Mouse (Mus musculus) limb, embryonic 14.5 days (tissue): Measurements from ENCODE around the gene Klk13. TPM values are rescaled to one million over a fixed set of nuclear protein-coding genes. Genes with fewer than 3 reads are reported as not detected.

Experiments
- ATAC-seq: fragments of 200-750 bp; cut with Nextera tagmentation; 2 replicates; pipeline ENCODE4 v1.8.0; 2017; ENCODE audit warnings: low read depth, moderate number of reproducible peaks, moderate TSS enrichment; ENCODE audit not compliant: low FRiP score
- DNase-seq: peaks from one replicate; pipeline ENCODE4 v3.0.0-alpha.2; 2015; ENCODE audit warnings: low spot score
- H3K27ac ChIP-seq: fragments of 300-500 bp; sonication (generic); replicated peaks from 2 replicates; pipeline ENCODE4 v1.5.1; 2014; ENCODE audit warnings: low read depth, mild to moderate bottlenecking, low read length, moderate library complexity, mixed read lengths
- H3K27me3 ChIP-seq: fragments of 300-500 bp; sonication (generic); 2 replicates; pipeline ENCODE4 v1.6.1; 2014; ENCODE audit warnings: low read length, mixed read lengths; ENCODE audit not compliant: control insufficient read depth, insufficient read depth
- H3K36me3 ChIP-seq: fragments of 300-500 bp; sonication (generic); 2 replicates; pipeline ENCODE4 v1.6.1; 2014; ENCODE audit warnings: mild to moderate bottlenecking, low read length, moderate library complexity, mixed read lengths; ENCODE audit not compliant: control insufficient read depth, insufficient read depth
- H3K4me1 ChIP-seq: fragments of 300-500 bp; sonication (generic); 2 replicates; pipeline ENCODE4 v1.6.1; 2014; ENCODE audit warnings: antibody characterized with exemption, low read length, mixed read lengths; ENCODE audit not compliant: control insufficient read depth, insufficient read depth
- H3K4me2 ChIP-seq: fragments of 300-500 bp; sonication (generic); replicated peaks from 2 replicates; pipeline ENCODE4 v1.6.1; 2014; ENCODE audit warnings: low read depth, mild to moderate bottlenecking, low read length, moderate library complexity; ENCODE audit not compliant: severe bottlenecking
- H3K4me3 ChIP-seq: fragments of 300-500 bp; sonication (generic); replicated peaks from 2 replicates; pipeline ENCODE4 v1.5.1; 2014; ENCODE audit warnings: low read length
- H3K9ac ChIP-seq: fragments of 300-500 bp; sonication (generic); 2 replicates; pipeline ENCODE4 v1.6.1; 2014; ENCODE audit warnings: mild to moderate bottlenecking, low read depth, low read length, moderate library complexity; ENCODE audit not compliant: severe bottlenecking
- H3K9me3 ChIP-seq: fragments of 300-500 bp; sonication (generic); 2 replicates; pipeline ENCODE4 v1.6.1; 2016; ENCODE audit warnings: low read length; ENCODE audit not compliant: control insufficient read depth
- POLR2A ChIP-seq: fragments of 200-500 bp; IDR thresholded peaks from 2 replicates; pipeline ENCODE4 v1.8.0; 2012; ENCODE audit warnings: inconsistent platforms, mild to moderate bottlenecking, moderate library complexity, borderline replicate concordance; ENCODE audit not compliant: insufficient read depth, insufficient read length; ENCODE audit errors: extremely low read depth
- WGBS: fragments of 180-500 bp; shearing (Covaris S2); extraction: QIAGEN DNeasy Blood & Tissue Kit; methylation state at CpG from one replicate; pipeline ENCODE4 v1.1.7; 2014; 5-methylcytosine and 5-hydroxymethylcytosine counted together
- polyA plus RNA-seq, 2 experiments: library from polyadenylated mRNA; depleted of rRNA in 1 of 2; stranded (reverse) in 1 of 2; unstranded in 1 of 2; fragments of >200 nt; fragmentation: Nextera tagmentation in 1 of 2; extraction: Ambion mirVana in 1 of 2; gene quantifications; 2 replicates each; pipeline versions ENCODE4 v1.2.1 to v1.2.3; 2012 to 2014

Gene Klk13
- polyA plus RNA-seq, 2 experiments, result 1.7 to 3.7 TPM

DNA sequence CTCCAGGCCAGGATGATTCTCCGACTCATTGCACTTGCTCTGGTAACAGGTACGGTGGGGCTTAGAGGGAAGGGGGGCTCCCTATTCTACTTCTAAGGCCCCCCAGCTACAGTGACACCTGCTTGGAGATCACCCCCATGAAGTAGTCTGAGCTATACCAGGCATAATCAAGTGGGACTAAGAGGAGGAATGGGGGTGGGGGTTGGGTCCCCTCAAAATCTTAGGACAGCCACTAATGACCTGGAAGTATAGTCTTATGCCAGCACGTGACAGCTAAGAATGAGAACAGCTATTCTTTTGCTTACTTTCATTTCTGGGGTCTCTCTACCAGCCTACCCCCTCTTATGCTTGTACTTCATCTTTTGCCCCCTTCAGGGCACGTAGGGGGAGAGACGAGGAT lies 64.1 kb downstream of the Klk13 start:
- 79% methylated on average over 5 of the region's 5 CpGs for WGBS
- Histone ChIP-seq H3K9me3 (no peaks in the 10 kb centered on the region), H3K4me1 (no peaks in the 10 kb centered on the region), H3K36me3 (no peaks in the 10 kb centered on the region), H3K9ac (no peak overlapping the region), H3K4me2 (no peak overlapping the region), H3K4me3 (no peak overlapping the region), H3K27me3 (no peaks in the 10 kb centered on the region), H3K27ac (no peak overlapping the region)
- ATAC-seq, result no peak
- no peak for TF ChIP-seq POLR2A
- DNase-seq, result no peak

Other genes starting within 250 kb of the Klk13 start
- gene Vsig10l, start 249.4 kb upstream of the Klk13 start, polyA plus RNA-seq (2012; rRNA removed), result 6.6 and 8.4 TPM in 2 replicates
- gene Vsig10l, start 249.4 kb upstream of the Klk13 start, polyA plus RNA-seq (2014; fragmentation: Nextera tagmentation; extraction: Ambion mirVana), result 4.0 and 5.0 TPM in 2 replicates
- 25.1 and 34.7 TPM in 2 replicates for gene Iglon5, start 222.5 kb upstream of the Klk13 start, polyA plus RNA-seq (2012; rRNA removed)
- 1.1 and 1.2 TPM in 2 replicates for gene Iglon5, start 222.5 kb upstream of the Klk13 start, polyA plus RNA-seq (2014; fragmentation: Nextera tagmentation; extraction: Ambion mirVana)
- not detected in 2 replicates for gene 4931406B18Rik, start 206.6 kb upstream of the Klk13 start, polyA plus RNA-seq (2012; rRNA removed)
- gene 4931406B18Rik, start 206.6 kb upstream of the Klk13 start, polyA plus RNA-seq (2014; fragmentation: Nextera tagmentation; extraction: Ambion mirVana), result not detected in 2 replicates
- gene Cd33, start 168.1 kb upstream of the Klk13 start, polyA plus RNA-seq (2012; rRNA removed), result 2.4 and 3.0 TPM in 2 replicates
- gene Cd33, start 168.1 kb upstream of the Klk13 start, polyA plus RNA-seq (2014; fragmentation: Nextera tagmentation; extraction: Ambion mirVana), result 2.9 and 3.1 TPM in 2 replicates
- gene Zfp658, start 150.3 kb upstream of the Klk13 start, polyA plus RNA-seq (2012; rRNA removed), result 4.9 and 5.7 TPM in 2 replicates
- 3.6 and 3.8 TPM in 2 replicates for gene Zfp658, start 150.3 kb upstream of the Klk13 start, polyA plus RNA-seq (2014; fragmentation: Nextera tagmentation; extraction: Ambion mirVana)
- 5.8 and 6.7 TPM in 2 replicates for gene Zfp719, start 133.0 kb upstream of the Klk13 start, polyA plus RNA-seq (2012; rRNA removed)
- gene Zfp719, start 133.0 kb upstream of the Klk13 start, polyA plus RNA-seq (2014; fragmentation: Nextera tagmentation; extraction: Ambion mirVana), result 13.1 and 16.0 TPM in 2 replicates
- gene Zfp819, start 105.4 kb upstream of the Klk13 start, polyA plus RNA-seq (2012; rRNA removed), result 0.04 and 0.11 TPM in 2 replicates
- 0.19 TPM in 1 of 2 replicates, not detected in the other for gene Zfp819, start 105.4 kb upstream of the Klk13 start, polyA plus RNA-seq (2014; fragmentation: Nextera tagmentation; extraction: Ambion mirVana)
- not detected in 2 replicates for gene Ceacam18, start 77.9 kb upstream of the Klk13 start, polyA plus RNA-seq (2012; rRNA removed)
- not detected in 2 replicates for gene Ceacam18, start 77.9 kb upstream of the Klk13 start, polyA plus RNA-seq (2014; fragmentation: Nextera tagmentation; extraction: Ambion mirVana)
- gene Siglece, start 52.4 kb upstream of the Klk13 start, polyA plus RNA-seq (2012; rRNA removed), result 0.65 and 1.1 TPM in 2 replicates
- 0.55 and 1.1 TPM in 2 replicates for gene Siglece, start 52.4 kb upstream of the Klk13 start, polyA plus RNA-seq (2014; fragmentation: Nextera tagmentation; extraction: Ambion mirVana)
- 13.4 and 15.8 TPM in 2 replicates for gene Ctu1, start 40.6 kb upstream of the Klk13 start, polyA plus RNA-seq (2012; rRNA removed)
- gene Ctu1, start 40.6 kb upstream of the Klk13 start, polyA plus RNA-seq (2014; fragmentation: Nextera tagmentation; extraction: Ambion mirVana), result 11.2 and 12.0 TPM in 2 replicates
- 0.14 and 0.20 TPM in 2 replicates for gene Klk14, start 22.1 kb upstream of the Klk13 start, polyA plus RNA-seq (2012; rRNA removed)
- not detected in 2 replicates for gene Klk14, start 22.1 kb upstream of the Klk13 start, polyA plus RNA-seq (2014; fragmentation: Nextera tagmentation; extraction: Ambion mirVana)
- not detected in 2 replicates for gene Klk12, start 56.3 kb downstream of the Klk13 start, polyA plus RNA-seq (2012; rRNA removed)
- not detected in 2 replicates for gene Klk12, start 56.3 kb downstream of the Klk13 start, polyA plus RNA-seq (2014; fragmentation: Nextera tagmentation; extraction: Ambion mirVana)
- 3.5 and 3.8 TPM in 2 replicates for gene Klk11, start 62.0 kb downstream of the Klk13 start, polyA plus RNA-seq (2012; rRNA removed)
- 1.6 and 3.4 TPM in 2 replicates for gene Klk11, start 62.0 kb downstream of the Klk13 start, polyA plus RNA-seq (2014; fragmentation: Nextera tagmentation; extraction: Ambion mirVana)
- gene Klk10, start 68.5 kb downstream of the Klk13 start, polyA plus RNA-seq (2012; rRNA removed), result 6.8 and 7.4 TPM in 2 replicates
- 7.5 and 7.8 TPM in 2 replicates for gene Klk10, start 68.5 kb downstream of the Klk13 start, polyA plus RNA-seq (2014; fragmentation: Nextera tagmentation; extraction: Ambion mirVana)
- gene Klk9, start 79.3 kb downstream of the Klk13 start, polyA plus RNA-seq (2012; rRNA removed), result 0.14 and 0.21 TPM in 2 replicates
- 0.21 and 0.53 TPM in 2 replicates for gene Klk9, start 79.3 kb downstream of the Klk13 start, polyA plus RNA-seq (2014; fragmentation: Nextera tagmentation; extraction: Ambion mirVana)
- 12.6 and 18.4 TPM in 2 replicates for gene Klk8, start 85.0 kb downstream of the Klk13 start, polyA plus RNA-seq (2012; rRNA removed)
- 30.5 and 34.7 TPM in 2 replicates for gene Klk8, start 85.0 kb downstream of the Klk13 start, polyA plus RNA-seq (2014; fragmentation: Nextera tagmentation; extraction: Ambion mirVana)
- gene Klk7, start 98.7 kb downstream of the Klk13 start, polyA plus RNA-seq (2012; rRNA removed), result 0.14 and 0.21 TPM in 2 replicates
- 0.12 TPM in 1 of 2 replicates, not detected in the other for gene Klk7, start 98.7 kb downstream of the Klk13 start, polyA plus RNA-seq (2014; fragmentation: Nextera tagmentation; extraction: Ambion mirVana)
- 0.08 TPM in 1 of 2 replicates, not detected in the other for gene Klk6, start 111.9 kb downstream of the Klk13 start, polyA plus RNA-seq (2012; rRNA removed)
- not detected in 2 replicates for gene Klk6, start 111.9 kb downstream of the Klk13 start, polyA plus RNA-seq (2014; fragmentation: Nextera tagmentation; extraction: Ambion mirVana)
- gene Klk5, start 129.4 kb downstream of the Klk13 start, polyA plus RNA-seq (2012; rRNA removed), result 0.40 and 0.55 TPM in 2 replicates
- 0.80 and 2.7 TPM in 2 replicates for gene Klk5, start 129.4 kb downstream of the Klk13 start, polyA plus RNA-seq (2014; fragmentation: Nextera tagmentation; extraction: Ambion mirVana)
- 0.09 and 0.12 TPM in 2 replicates for gene Klk4, start 168.6 kb downstream of the Klk13 start, polyA plus RNA-seq (2012; rRNA removed)
- not detected in 2 replicates for gene Klk4, start 168.6 kb downstream of the Klk13 start, polyA plus RNA-seq (2014; fragmentation: Nextera tagmentation; extraction: Ambion mirVana)
- gene Klk15, start 221.2 kb downstream of the Klk13 start, polyA plus RNA-seq (2012; rRNA removed), result not detected in 2 replicates
- not detected in 2 replicates for gene Klk15, start 221.2 kb downstream of the Klk13 start, polyA plus RNA-seq (2014; fragmentation: Nextera tagmentation; extraction: Ambion mirVana)
- not detected in 2 replicates for gene Klk1b8, start 238.1 kb downstream of the Klk13 start, polyA plus RNA-seq (2012; rRNA removed)
- not detected in 2 replicates for gene Klk1b8, start 238.1 kb downstream of the Klk13 start, polyA plus RNA-seq (2014; fragmentation: Nextera tagmentation; extraction: Ambion mirVana)